Mouse (Mus musculus) natural killer cell, adult 2 months (primary cell): ENCODE results near the gene Ddx3x.
"Not testable (repeated sequence)": the region's sequence is repeated elsewhere in the genome, so short reads cannot be mapped to it uniquely, and the experiment has no call there.

Experiments
- DNase-seq, 2 experiments: peaks; one replicate each; pipeline ENCODE4 v3.0.0; 2022; ENCODE audit warnings: low spot score in 2 of 2

The Ddx3x gene

GRCm38 (mm10) chrX:13280409-13281328 lies at the start of gene Ddx3x:
Gene Ddx3x (plus strand): TSS chrX:13280970.
- DNase-seq: peak; percentile 88 to 90

- no peak for DNase-seq
These were observed 49.5 kb upstream of the Ddx3x start for GRCm38 (mm10) chrX:13231243-13231642.

GRCm38 (mm10) chrX:13232834-13233233 lies 47.9 kb upstream of the Ddx3x start:
- DNase-seq: not testable (repeated sequence)

- DNase-seq: no peak
These were observed 47.1 kb upstream of the Ddx3x start for GRCm38 (mm10) chrX:13233631-13234030.

GRCm38 (mm10) chrX:13234709-13235108 lies 46.1 kb upstream of the Ddx3x start:
- DNase-seq: no peak

- no peak for DNase-seq
These were observed 44.6 kb upstream of the Ddx3x start for GRCm38 (mm10) chrX:13236100-13236568.

GRCm38 (mm10) chrX:13239455-13239854 lies 41.3 kb upstream of the Ddx3x start:
- DNase-seq: no peak

- no peak for DNase-seq
These were observed 39.9 kb upstream of the Ddx3x start for GRCm38 (mm10) chrX:13240646-13241425.

- DNase-seq: no peak
These were observed 39.1 kb upstream of the Ddx3x start for GRCm38 (mm10) chrX:13241426-13242319.

GRCm38 (mm10) chrX:13242320-13243096 lies 38.3 kb upstream of the Ddx3x start:
- peak; percentile 27 to 40 for DNase-seq

- no peak for DNase-seq
These were observed 37.3 kb upstream of the Ddx3x start for GRCm38 (mm10) chrX:13243133-13244123.

- DNase-seq: no peak
These were observed 36.2 kb upstream of the Ddx3x start for GRCm38 (mm10) chrX:13244588-13244987.

- DNase-seq: no peak
These were observed 35.7 kb upstream of the Ddx3x start for GRCm38 (mm10) chrX:13245027-13245426.

GRCm38 (mm10) chrX:13251683-13252082 lies 29.1 kb upstream of the Ddx3x start:
- DNase-seq: no peak

- DNase-seq: no peak
These were observed 26.5 kb upstream of the Ddx3x start for GRCm38 (mm10) chrX:13254273-13254672.

- no peak for DNase-seq
These were observed 17.4 kb upstream of the Ddx3x start for GRCm38 (mm10) chrX:13263356-13263755.

GRCm38 (mm10) chrX:13275519-13276137 lies 5.1 kb upstream of the Ddx3x start:
- no peak for DNase-seq

GRCm38 (mm10) chrX:13278996-13279395 lies 1.8 kb upstream of the Ddx3x start:
- DNase-seq: no peak

GRCm38 (mm10) chrX:13280037-13280408 lies 747 bp upstream of the Ddx3x start:
- DNase-seq: no peak
